Mouse (Mus musculus) T-helper 1 cell (primary cell): ENCODE results near the gene Vwa8.

ENCODE experiments used
- in situ Hi-C: fragments of 300-600 bp; cut with MboI, MseI; formaldehyde crosslinking; loops from one replicate; pipeline ENCODE4 v1.15.1; 2025; ENCODE audit warnings: high pct_unique_total_duplicates

Vwa8 gene

DNA sequence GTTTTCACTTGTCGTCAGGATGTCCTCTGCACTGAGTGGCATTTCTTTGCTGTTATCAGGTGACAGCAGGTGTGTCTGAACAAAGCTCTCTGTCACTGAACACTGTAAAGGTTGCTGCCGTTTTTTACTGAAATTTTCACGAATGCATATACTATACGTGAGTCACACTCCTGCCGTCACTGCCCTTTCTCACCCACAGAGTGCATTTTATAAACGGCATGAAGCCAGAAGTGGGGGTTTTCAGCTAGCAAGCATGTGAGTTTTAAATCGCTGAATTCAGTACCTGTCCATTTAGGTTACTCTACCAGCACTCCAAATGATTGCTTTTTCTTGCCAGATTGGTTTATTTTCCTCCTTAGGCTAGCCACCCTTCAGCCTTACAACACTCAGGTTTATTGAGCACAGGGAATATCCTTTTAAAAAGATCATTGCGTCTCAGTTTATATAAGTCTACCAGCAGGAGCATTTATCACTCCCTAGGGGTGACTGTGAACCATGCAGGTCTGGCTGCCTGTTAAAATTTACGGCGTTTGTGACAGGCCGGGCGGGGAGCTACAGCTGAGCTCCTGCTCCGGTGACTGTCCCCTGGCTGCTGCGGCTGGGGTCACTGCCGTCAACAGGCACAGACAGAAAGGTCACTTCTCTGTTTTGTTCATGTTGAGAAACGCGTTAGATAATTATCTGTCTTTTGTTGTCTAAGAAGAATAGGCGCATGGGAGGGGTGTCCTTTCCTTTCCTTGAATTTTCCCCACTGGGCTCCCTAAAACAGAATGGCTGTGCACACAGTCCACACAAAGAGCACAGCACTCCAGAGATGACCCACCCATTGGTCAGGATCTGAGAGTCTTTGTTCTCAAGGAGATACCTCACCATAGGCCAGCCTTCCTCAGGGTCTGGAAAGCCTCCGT, 291.3 kb downstream of the Vwa8 start:
- in situ Hi-C loops: loop anchor here (5.0 kb wide), 1 partner anchor 107 kb away; the partner anchor contains the start of gene Zfp957

DNA sequence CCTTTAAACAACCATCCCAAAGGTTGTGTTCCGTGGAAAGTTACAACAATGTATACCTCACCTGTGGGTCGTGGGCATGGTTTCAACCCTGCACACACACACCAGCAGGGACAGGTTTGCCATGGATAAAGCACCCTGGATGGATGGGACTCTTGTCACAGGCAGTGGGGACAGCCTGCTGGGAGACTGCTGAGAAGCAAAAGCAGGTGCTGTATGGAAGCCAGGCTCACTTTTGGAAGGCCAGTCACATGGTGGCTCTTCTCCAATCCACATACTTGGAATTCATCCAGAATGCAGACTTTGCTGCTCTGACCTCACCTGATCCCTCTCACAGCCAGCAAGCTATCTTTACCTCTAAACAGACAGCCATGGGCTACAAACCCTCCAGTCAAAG, 292.0 kb downstream of the Vwa8 start:
- in situ Hi-C loops: loop anchor here (5.0 kb wide), 1 partner anchor 106 kb away; the partner anchor contains the start of gene Zfp957

DNA sequence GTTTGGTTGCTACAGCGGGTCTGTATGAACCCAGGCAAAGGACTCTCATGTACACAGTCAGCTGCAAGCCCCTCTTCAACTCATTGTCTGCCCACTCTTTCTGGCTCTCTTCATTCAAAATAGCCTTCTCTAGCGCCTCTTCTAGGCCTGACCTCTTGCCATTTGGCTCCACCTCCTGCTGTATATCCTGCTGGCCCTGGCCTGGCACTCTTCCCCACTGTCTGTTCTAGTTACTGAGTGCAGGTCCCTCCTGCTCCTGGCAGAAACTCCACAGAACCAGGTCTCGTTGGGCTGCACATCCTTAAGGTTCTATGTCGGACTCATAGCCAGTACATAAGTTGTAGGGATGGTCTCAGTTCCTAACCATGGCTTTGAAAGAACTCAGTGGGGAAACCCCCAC, 293.5 kb downstream of the Vwa8 start:
- in situ Hi-C loops: loop anchor here (5.0 kb wide), 1 partner anchor 105 kb away; the partner anchor contains the start of gene Zfp957

DNA sequence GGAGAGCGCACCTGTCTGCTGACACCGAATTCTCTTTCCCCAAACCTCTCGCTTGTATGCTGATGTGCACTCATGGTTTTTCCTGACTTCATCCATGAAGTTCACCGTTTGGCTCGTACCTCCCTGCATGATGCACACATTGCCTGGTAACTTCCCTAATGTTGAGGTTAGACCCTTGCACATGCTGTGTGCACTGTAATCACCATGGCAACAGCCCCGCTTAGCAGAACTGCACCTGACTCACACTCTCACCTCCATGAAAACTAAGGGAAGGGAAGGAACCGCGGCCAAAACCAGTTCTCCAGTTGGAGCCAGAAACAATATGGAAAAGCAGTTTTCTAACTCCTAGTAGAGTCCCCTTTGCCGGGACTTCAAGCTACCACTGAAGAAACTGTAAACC, 294.8 kb downstream of the Vwa8 start:
- in situ Hi-C loops: loop anchor here (5.0 kb wide), 1 partner anchor 104 kb away; the partner anchor contains the start of gene Zfp957

DNA sequence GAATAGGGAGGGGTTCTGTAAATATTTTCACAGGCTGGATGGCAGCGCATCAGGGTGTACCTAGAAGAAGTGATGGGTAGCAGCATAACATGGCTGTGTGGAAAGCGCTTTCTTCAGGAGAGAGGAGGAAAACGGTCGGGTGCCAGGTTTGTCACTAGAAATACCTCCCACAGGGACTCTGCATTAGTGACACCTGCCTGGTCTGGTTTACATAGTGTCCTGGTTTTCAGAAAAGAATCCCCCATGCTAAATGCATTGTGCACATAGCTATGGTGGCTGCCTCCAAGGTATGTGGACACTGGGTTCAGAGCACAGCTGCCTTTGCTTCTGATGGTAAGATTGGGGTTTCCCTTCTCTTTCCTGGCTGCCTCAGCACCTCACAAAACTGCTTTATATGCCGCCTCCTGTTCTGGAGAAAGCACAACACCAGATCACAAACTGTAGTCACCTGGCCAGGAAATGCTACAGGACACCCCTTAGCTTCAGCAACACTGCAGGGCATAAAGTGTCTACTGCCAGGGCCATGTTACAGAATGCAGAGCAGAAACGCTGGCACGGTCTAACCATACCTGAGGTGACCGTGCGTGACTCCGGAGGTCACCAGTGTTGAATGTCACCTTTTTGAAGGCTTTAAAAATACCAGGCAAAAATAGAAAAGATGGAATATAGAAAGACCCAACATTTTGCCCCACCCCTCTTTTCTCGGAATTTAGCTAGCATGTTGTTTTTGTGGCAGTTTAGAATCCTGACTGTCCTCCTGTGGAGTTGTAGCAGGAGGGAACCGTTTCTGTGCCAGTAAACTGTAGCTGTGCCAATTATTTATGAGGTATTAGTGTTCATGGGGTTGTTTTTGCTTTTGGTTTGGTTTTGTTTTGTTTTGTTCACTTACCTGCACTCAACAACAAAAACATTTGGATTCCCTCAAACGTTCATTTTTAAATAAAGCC, 295.7 kb downstream of the Vwa8 start:
- in situ Hi-C loops: loop anchor here (5.0 kb wide), 1 partner anchor 103 kb away; the partner anchor contains the start of gene Zfp957

DNA sequence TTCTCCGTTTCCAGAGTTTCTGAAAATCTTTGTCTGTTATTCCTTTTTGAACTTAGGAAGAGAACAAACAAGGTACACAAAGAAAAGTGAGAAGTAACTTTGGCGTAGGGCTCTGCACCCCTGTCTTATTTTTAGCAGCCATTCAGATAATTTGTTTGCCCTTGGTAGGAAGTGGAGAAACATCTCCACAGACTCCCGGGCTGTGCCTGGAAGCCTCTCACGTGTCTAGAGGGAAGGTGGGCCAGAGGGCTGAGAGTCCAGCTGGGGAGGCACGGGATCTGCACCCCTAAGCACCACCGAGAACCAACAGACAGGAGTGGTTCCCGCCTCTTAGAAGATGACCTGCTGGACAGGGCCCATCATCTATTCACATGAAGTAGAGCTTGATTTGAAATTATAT, 302.9 kb downstream of the Vwa8 start:
- in situ Hi-C loops: no loop called here

DNA sequence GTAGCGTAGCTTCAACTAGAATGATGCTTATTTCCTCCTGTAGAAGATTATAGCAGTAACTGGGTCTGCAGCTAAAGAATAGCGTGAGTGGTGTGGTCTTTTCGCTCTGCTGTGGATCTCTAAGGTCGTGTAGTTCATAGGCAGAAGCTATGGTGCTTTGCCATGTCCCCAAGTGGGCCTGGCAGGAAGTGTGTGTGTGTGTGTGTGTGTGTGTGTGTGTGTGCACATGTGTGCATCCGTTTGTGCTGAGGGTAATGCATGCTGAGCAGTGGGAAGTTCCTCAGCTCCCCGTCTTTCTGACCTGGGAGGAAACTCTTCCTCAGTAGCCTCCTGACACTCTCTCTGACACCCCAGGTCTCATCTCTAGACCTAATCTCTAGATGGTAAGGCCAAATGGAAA, 305.0 kb downstream of the Vwa8 start:
- in situ Hi-C loops: no loop called here

DNA sequence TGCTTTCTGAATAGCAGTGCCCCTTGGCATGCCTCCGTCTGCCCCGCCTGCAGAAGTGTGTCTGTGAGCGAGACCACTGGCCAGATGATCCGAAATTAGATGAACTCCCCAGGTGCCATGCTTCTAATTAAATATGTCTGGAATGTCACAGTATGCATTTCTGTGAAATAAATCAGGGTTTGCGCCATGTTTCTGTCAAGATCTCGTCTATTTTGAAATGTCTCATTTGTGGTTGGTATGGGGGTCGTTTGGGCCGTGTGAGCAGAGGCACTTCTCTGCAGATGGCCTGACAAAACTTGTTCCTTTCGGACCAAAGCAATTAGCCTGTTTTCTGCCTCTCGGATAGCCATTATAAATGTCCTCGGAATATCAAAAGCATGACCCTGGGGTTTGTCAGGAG, 306.1 kb downstream of the Vwa8 start:
- in situ Hi-C loops: no loop called here

DNA sequence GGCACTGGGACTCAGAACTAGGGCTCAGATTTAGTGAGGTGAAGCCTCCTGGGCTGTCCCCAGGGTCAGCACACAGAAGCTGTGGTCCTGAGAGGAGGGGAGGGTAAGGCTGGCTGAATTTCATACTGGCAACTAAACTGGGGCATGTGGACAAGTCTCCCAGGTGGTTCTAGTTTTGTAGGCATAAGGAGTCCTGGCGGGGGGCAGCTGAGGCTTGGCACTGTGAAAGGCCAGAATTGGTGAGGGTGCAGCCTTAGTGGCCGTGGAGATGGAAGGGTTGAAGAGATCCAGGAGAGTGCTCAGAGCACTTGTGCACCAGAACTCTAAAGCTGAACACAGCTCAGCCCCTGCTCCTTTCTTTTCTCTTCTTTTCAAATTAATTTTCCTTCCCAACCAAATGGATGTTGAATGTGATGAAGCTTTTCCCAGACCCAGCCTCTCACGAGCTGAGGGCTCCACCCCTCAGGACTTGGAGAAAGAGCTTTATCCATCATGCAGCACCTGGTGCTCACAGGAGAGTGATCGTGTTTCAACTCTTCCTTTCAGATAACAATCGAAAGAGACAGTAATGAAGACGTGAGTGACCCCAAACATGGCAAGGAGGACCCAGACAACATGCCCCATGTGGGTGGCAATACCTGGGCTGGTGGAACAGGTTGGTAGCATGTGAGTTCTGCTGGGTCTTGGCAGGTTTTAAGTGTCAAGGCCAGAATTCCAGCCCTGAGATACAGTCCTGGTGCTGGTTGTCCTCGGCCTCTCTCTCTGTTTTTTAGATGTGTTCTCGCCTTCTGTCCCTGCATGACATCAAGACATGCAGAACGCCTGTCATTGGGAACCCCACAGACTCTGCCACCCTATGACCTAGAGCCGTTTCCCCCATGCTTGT, 307.9 kb downstream of the Vwa8 start:
- in situ Hi-C loops: no loop called here

DNA sequence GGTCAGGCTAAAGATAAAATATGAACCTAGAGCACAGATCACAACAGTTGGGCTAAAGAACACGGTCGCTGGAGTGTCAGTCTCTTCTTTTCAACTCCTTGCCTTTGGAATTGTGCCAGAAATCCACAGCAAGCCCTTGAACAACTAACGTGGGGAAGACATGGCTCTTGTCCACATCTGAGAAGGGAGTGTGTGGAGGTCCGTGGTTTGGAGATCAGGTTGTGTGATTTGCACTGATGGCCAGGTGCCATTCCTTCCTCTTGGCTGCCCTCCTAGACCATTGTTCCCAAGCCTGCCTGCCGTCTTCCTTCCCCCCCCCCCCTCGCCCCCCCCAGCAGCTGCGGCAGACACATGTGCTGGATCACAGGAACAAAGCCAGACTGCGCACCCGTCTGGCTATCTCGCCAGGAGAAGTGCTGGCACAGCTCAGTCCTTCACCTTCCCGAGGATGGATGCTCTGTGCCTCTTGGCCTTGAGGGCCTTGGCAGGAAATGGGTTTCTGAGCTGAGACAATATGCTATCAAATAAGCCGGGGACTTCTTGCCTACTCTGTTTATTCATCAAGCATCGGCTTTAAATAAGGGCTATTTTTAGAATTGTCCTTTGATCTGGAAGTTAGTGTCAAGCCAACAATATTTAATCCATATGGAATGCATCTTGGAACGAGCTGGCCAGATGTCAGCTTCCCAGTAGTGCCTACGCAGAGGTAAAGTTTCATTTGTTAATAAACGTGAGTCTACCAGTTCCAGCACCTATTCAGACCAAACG, 308.8 kb downstream of the Vwa8 start:
- in situ Hi-C loops: no loop called here

DNA sequence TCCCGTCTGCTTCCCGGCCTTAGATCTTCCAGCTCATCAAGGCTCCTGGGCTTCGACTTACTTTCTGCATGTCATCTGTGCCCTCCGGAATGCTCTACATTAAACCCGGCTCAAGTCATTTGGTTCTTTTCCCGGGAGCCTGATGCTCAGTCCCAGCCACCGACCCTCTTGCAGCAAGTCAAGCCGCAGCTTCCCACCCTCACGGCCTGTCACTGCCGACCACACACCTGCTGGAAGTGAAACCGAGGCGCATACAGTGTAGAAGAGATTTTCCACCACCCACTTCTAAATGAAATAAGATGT, 309.3 kb downstream of the Vwa8 start:
- in situ Hi-C loops: no loop called here

DNA sequence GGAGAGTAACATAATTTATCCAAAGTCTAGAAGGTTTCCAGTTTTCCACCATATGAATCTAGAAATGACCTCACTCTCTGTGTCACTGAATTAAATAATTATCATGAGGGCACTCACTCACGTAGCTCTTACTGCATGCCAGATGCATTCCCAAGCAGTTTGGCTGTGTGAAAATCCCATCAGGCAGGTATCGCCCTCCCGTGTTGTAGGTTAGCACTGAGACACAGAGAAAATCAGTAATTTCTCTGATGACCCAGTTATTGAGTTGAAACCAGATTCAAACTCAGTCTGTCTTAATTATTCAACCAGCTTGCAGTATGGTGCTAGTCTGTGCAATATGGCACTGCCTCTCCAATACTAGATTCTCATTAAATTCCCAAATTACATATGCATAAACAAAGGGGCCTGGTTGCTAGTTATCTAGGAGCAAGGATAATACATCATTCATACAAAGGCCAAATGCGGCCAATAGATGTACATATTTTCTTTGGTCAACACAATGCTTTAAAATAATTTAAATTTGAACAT, 309.9 kb downstream of the Vwa8 start:
- in situ Hi-C loops: no loop called here

DNA sequence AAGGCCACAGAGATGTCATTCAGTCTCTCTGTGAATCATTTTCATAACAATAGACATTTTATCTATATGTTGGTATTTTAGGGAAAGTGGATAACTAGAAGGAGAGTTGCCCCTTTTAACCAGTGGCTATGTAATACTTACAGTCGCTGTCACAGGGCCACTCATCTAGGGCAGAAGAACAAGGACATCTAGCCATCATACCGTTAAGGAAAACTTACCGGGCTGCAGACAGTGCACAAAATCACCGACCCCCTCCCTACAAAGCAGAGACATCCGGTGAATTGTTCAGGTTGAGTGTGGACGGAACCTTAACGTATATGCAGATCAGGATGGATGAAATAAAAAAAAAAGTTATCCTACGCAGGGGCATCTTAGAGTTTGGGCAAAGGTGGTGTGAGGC, 310.6 kb downstream of the Vwa8 start:
- in situ Hi-C loops: no loop called here

DNA sequence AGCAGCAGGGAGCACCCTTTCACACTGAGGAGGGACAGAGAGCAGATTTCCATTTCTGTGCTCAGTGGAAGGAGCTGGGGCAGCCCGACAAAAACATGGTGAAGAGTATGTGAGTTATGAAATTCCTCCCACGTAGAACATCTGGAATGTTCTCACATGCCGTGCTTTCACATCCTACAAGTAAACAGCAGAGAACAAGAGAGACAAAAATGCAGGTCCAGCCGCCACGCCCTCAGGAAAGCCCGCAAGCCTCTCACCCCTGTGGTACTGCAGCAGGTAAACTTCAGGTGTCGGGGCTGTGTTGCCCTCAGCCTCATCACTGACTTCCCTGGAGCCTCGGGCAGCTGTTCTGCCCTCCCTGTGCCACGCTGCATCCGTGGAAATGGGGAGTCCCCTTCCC, 311.6 kb downstream of the Vwa8 start:
- in situ Hi-C loops: no loop called here

DNA sequence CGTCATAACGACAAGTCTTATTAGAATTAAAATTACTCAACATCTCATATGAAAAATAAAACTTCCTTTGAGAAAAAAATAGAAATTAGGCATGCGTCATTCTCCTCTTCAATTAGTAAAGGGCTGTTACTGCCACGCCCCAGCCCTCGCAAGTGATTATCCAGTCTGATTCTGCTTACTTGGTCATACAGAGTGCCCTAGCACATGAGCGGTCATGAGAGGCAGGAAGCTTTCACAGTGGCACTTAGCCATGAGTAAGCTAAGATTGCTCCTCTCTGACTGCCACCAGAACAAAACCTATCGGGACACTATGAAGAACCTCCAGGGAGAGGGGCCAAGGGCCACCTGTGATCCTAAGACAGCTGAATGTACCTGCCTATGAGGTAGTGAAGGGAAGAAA, 312.1 kb downstream of the Vwa8 start:
- in situ Hi-C loops: no loop called here

DNA sequence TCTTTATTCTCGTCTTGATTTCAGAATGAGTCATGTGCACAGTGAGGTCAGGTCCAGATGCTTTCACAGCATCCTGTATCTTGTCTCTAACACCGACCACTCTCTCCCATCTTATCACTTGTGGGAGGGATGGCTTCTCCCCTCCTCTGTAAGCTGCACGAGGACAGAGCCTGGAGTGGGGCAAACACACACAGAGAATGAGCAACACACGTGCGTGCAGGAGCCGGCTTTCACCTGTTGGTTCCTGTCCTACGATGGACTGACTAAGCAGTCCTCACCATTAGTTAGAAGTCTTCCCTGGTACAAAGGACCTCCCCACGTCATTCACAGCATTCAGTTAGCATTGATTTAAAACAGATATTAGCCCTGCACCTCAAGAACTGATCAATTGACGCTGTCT, 312.9 kb downstream of the Vwa8 start:
- in situ Hi-C loops: no loop called here

DNA sequence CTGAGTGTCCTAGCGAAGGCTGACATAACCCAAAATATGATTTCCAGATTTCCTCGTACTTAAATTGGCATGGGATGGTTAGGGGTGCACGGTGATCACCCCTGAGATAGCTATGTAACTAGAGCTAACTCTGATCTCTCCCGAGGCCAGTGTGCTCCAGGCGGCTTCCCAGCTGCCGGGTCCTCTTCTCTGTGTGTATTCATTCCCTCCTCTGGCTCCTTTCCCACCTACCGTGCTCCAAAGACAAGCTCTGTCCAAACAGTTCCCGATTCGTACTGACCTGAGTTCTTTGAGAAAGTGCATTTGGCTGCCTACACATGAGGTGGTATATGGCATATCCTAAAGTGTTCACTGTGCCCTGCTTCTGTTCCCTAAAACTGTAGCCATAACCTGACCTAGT, 313.8 kb downstream of the Vwa8 start:
- in situ Hi-C loops: no loop called here

DNA sequence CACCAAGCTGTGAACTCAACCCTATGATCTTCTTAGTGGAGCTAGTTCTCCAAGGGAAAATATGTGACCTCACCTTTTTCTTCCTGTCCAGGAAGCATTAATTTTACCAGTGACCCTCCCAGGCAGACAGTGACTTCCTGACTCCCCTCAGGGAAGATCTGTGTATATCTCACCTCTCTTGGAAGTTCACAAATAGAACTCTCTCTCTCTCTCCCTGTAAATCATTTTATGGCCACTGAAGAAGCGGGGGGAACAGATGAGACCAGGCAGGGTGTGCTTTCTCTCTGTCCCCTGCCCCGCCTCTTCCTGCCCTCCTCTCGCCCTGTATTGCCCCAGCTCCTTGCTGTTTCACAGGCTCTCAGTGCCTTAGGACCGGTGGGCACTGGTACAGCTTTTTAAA, 315.5 kb downstream of the Vwa8 start:
- in situ Hi-C loops: no loop called here

DNA sequence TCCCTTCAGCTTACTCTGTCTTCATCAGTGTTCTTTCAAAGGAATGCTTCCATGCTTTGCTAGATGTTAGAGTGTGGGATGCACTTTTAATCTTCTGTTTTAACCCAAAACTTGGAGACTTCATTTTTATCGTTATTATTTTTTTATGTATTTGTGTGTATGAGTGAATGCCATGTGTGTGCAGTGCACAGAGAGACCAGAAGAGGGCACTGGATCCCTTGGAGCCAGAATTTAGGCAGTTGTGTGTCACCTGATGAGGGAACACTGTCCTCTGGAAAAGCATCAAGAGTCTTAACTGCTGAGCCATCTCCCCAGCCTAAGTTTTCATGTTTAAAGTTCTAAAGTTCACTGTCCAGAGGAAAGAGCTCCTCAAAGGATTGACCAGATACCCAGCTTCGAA, 316.1 kb downstream of the Vwa8 start:
- in situ Hi-C loops: no loop called here

DNA sequence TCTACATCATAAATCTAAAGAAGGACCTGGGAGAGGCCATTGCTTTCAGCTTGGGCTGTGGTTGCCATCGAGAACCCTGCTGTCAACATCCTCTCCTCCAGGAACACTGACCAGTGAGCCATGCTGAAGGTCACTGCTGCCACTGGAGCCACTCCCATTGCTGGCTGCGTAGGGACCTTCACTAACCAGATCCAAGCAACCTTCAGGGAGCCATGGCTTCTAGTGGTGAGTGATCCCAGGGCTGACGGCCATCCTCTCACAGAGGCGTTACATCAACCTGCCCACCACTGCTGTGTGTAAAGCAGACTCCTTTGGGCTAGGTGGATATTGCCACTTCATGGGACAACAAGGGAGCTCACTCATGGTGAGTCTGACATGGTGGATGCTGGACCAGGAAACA, 325.7 kb downstream of the Vwa8 start:
- in situ Hi-C loops: no loop called here
